Mouse (Mus musculus) bone marrow macrophage, adult 2 months (primary cell): ENCODE measurements around the gene Atxn7. TPM values are rescaled to one million over a fixed set of nuclear protein-coding genes. Genes with fewer than 3 reads are reported as not detected.
A peak's percentile ranks its signal among the peaks of the same experiment; 100 is the strongest.

ENCODE experiments used
- H3K27ac ChIP-seq: 2 replicates; pipeline ENCODE4 v1.5.1; 2012; ENCODE audit warnings: low read depth, low read length; ENCODE audit not compliant: insufficient read depth
- H3K4me1 ChIP-seq: 2 replicates; pipeline ENCODE4 v1.6.1; 2012; ENCODE audit warnings: low read length; ENCODE audit not compliant: control insufficient read depth, insufficient read depth
- H3K4me3 ChIP-seq: 2 replicates; pipeline ENCODE4 v1.5.1; 2012; ENCODE audit warnings: mild to moderate bottlenecking, low read length, moderate library complexity; ENCODE audit not compliant: insufficient read depth
- CTCF ChIP-seq: IDR thresholded peaks from 2 replicates; pipeline ENCODE4 v1.5.1; 2012; ENCODE audit warnings: low read depth, mild to moderate bottlenecking, low read length, moderate library complexity
- POLR2A ChIP-seq: IDR thresholded peaks from 2 replicates; pipeline ENCODE4 v1.6.1; 2012; ENCODE audit warnings: mild to moderate bottlenecking, low read depth, low read length, borderline replicate concordance
- polyA plus RNA-seq: library from polyadenylated mRNA; stranded (reverse); fragments of >200 nt; gene quantifications from 2 replicates; pipeline ENCODE4 v1.2.4, GENCODE M21; 2012; ENCODE audit not compliant: missing spikeins, insufficient read depth, insufficient read length

Gene Atxn7
- polyA plus RNA-seq, 1 experiment = 19.9 TPM

GRCm38 (mm10) chr14:13977498-13977897 lies 16.3 kb downstream of the Atxn7 start:
- Histone ChIP-seq H3K4me1 (peaks cover 4% of the 10 kb centered on the region), H3K4me3 (no peak overlapping the region), H3K27ac (no peak overlapping the region)
- TF ChIP-seq POLR2A (no peak), CTCF (no peak)

- Histone ChIP-seq H3K4me1 (peaks cover 4% of the 10 kb centered on the region), H3K27ac (peak overlapping the region; percentile 49), H3K4me3 (peak overlapping the region; percentile 61)
- TF ChIP-seq CTCF (no peak), POLR2A (no peak)
Measured at GRCm38 (mm10) chr14:13981286-13981685, 20.0 kb downstream of the Atxn7 start.

GRCm38 (mm10) chr14:13982174-13982573 lies 20.9 kb downstream of the Atxn7 start:
- Histone ChIP-seq H3K4me3 (no peak overlapping the region), H3K27ac (no peak overlapping the region), H3K4me1 (peaks cover 4% of the 10 kb centered on the region)
- TF ChIP-seq CTCF = no peak
- no peak for TF ChIP-seq POLR2A

GRCm38 (mm10) chr14:13988397-13988796 lies 27.2 kb downstream of the Atxn7 start:
- peaks cover 3% of the 10 kb centered on the region for H3K4me1 ChIP-seq
- no peak overlapping the region for H3K4me3 ChIP-seq
- no peak overlapping the region for H3K27ac ChIP-seq
- TF ChIP-seq POLR2A = no peak
- no peak for TF ChIP-seq CTCF

- peaks cover 7% of the 10 kb centered on the region for H3K4me1 ChIP-seq
- TF ChIP-seq CTCF (no peak), POLR2A (no peak)
Measured at GRCm38 (mm10) chr14:13990741-13991140, 29.5 kb downstream of the Atxn7 start.

GRCm38 (mm10) chr14:13995206-13996097 lies 34.2 kb downstream of the Atxn7 start:
- no peak for TF ChIP-seq POLR2A
- no peak for TF ChIP-seq CTCF
- H3K27ac ChIP-seq = no peak overlapping the region
- H3K4me1 ChIP-seq = peaks cover 11% of the 10 kb centered on the region
- no peak overlapping the region for H3K4me3 ChIP-seq

More at GRCm38 (mm10) chr14:13990741-13991140, 29.5 kb downstream of the Atxn7 start:
- Histone ChIP-seq H3K4me3 (no peak overlapping the region), H3K27ac (no peak overlapping the region)

- Histone ChIP-seq H3K4me3 (no peak overlapping the region), H3K4me1 (peaks cover 4% of the 10 kb centered on the region; the same call in 1 of the 2 replicates), H3K27ac (no peak overlapping the region)
- TF ChIP-seq POLR2A = no peak
- no peak for TF ChIP-seq CTCF
Measured at GRCm38 (mm10) chr14:14002771-14003170, 41.5 kb downstream of the Atxn7 start.

- no peak overlapping the region for H3K27ac ChIP-seq
- TF ChIP-seq POLR2A = no peak
- no peak for TF ChIP-seq CTCF
- peaks cover 11% of the 10 kb centered on the region for H3K4me1 ChIP-seq
- H3K4me3 ChIP-seq = no peak overlapping the region
Measured at GRCm38 (mm10) chr14:14009712-14010111, 48.5 kb downstream of the Atxn7 start.

- H3K4me1 ChIP-seq = peaks cover 21% of the 10 kb centered on the region
- peak overlapping the region; percentile 95 for H3K4me3 ChIP-seq
- H3K27ac ChIP-seq = peak overlapping the region; percentile 65
- TF ChIP-seq CTCF (no peak), POLR2A (no peak)
Measured at GRCm38 (mm10) chr14:14012383-14013251, 51.4 kb downstream of the Atxn7 start.

- Histone ChIP-seq H3K27ac (peak overlapping the region; percentile 65), H3K4me3 (peak overlapping the region; percentile 95), H3K4me1 (peaks cover 21% of the 10 kb centered on the region)
- TF ChIP-seq CTCF (no peak), POLR2A (no peak)
Measured at GRCm38 (mm10) chr14:14013252-14013711, 52.0 kb downstream of the Atxn7 start.
